In genomic region chr4:154837170-154837569, GRCm38 (mm10) we compare ENCODE assay signal across 8 mouse cellular contexts. TPM values are rescaled to one million over a fixed set of nuclear protein-coding genes. Genes with fewer than 3 reads are reported as not detected.
DNase-seq lines count a peak whose midpoint lies in the region; ATAC-seq and TF ChIP-seq lines count a peak whose summit lies in the region.

TSS of gene Ttc34 (plus strand) at chr4:154837459.

- H3K79me2 ChIP-seq in liver, adult 2 months (ENCODE audit: control insufficient read depth, insufficient read depth, low read length), result no peaks in the 10 kb centered on the region

- 51% methylated on average over 2 of the region's 2 CpGs for WGBS in hindbrain, embryonic 10.5 days
- WGBS in hindbrain, embryonic 14.5 days, result 44% methylated on average over 2 of the region's 2 CpGs
- WGBS in embryonic facial prominence, embryonic 10.5 days, result 57% methylated on average over 2 of the region's 2 CpGs
- WGBS in liver, adult 2 months, result 42% methylated on average over 2 of the region's 2 CpGs

- H3K27me3 ChIP-seq in hindbrain, embryonic 10.5 days (ENCODE audit: insufficient read depth, poor library complexity, severe bottlenecking), result peaks cover 14% of the 10 kb centered on the region
- peaks cover 6% of the 10 kb centered on the region; the same call in 1 of the 2 replicates for H3K27me3 ChIP-seq in hindbrain, embryonic 14.5 days (ENCODE audit: control insufficient read depth, insufficient read depth, low read length)
- H3K27me3 ChIP-seq in embryonic facial prominence, embryonic 10.5 days (replicated peaks; ENCODE audit: low read depth, poor library complexity, severe bottlenecking), result peaks cover 32% of the 10 kb centered on the region
- no peaks in the 10 kb centered on the region for H3K27me3 ChIP-seq in liver, adult 2 months (ENCODE audit: control insufficient read depth, insufficient read depth, low read length)

- ATAC-seq in hindbrain, embryonic 14.5 days (ENCODE audit: low FRiP score), result no peak
- peak; percentile 46; the same call in 1 of the 2 replicates for ATAC-seq in neutrophil, adult 5-6 weeks (ENCODE audit: extremely low read depth, insufficient number of reproducible peaks, low FRiP score, poor library complexity, severe bottlenecking)

- peaks cover 18% of the 10 kb centered on the region for H3K4me1 ChIP-seq in hindbrain, embryonic 10.5 days (replicated peaks)
- H3K4me1 ChIP-seq in hindbrain, embryonic 14.5 days (replicated peaks; ENCODE audit: control insufficient read depth, insufficient read depth, low read length), result 0 out of 2 replicates have a peak, but pooled peaks cover 6% of the 10 kb centered on the region
- H3K4me1 ChIP-seq in embryonic facial prominence, embryonic 10.5 days, result peaks cover 36% of the 10 kb centered on the region
- H3K4me1 ChIP-seq in liver, adult 2 months (ENCODE audit: control insufficient read depth, insufficient read depth, low read length), result no peaks in the 10 kb centered on the region

- H3K36me3 ChIP-seq in hindbrain, embryonic 10.5 days, result no peaks in the 10 kb centered on the region
- no peaks in the 10 kb centered on the region for H3K36me3 ChIP-seq in hindbrain, embryonic 14.5 days (replicated peaks; ENCODE audit: control insufficient read depth, insufficient read depth)
- H3K36me3 ChIP-seq in embryonic facial prominence, embryonic 10.5 days (replicated peaks), result no peaks in the 10 kb centered on the region
- no peaks in the 10 kb centered on the region for H3K36me3 ChIP-seq in liver, adult 2 months (ENCODE audit: control insufficient read depth, insufficient read depth, low read length)

- TF ChIP-seq CTCF in liver, adult 2 months (IDR thresholded peaks at IDR 0.05; ENCODE audit: low read depth, low read length), result peak; percentile 98

- peak; percentile 60 for DNase-seq in hindbrain, embryonic 10.5 days (ENCODE audit: low spot score)
- DNase-seq in hindbrain, embryonic 14.5 days (ENCODE audit: low spot score), result no peak
- peak; percentile 82 for DNase-seq in adrenal gland, postnatal 10 days
- peak; percentile 67 for DNase-seq in embryonic facial prominence, embryonic 10.5 days (ENCODE audit: low spot score)
- peak; percentile 31 for DNase-seq in hindlimb bud, embryonic 11.5 days (ENCODE audit: extremely low spot score, low read depth, low spot score)
- peak; percentile 13 for DNase-seq in liver, adult 2 months (ENCODE audit: extremely low read depth, low read depth, low spot score)
- peak; percentile 62 for DNase-seq in thymus, postnatal 25 days

- H3K27ac ChIP-seq in hindbrain, embryonic 10.5 days, result no peak within 1 kb of the TSS
- no peak within 1 kb of the TSS for H3K27ac ChIP-seq in hindbrain, embryonic 14.5 days
- peak within 1 kb of the TSS; percentile 27; the same call in 1 of the 2 replicates for H3K27ac ChIP-seq in embryonic facial prominence, embryonic 10.5 days (replicated peaks)
- H3K27ac ChIP-seq in liver, adult 2 months (replicated peaks; ENCODE audit: insufficient read depth, low read depth, low read length), result no peak within 1 kb of the TSS

- no peak for TF ChIP-seq POLR2A in liver, adult 2 months (IDR thresholded peaks at IDR 0.05; ENCODE audit: extremely low read depth, insufficient read depth, low read length)

- H3K4me2 ChIP-seq in hindbrain, embryonic 14.5 days (replicated peaks), result no peak within 1 kb of the TSS

- no peak within 1 kb of the TSS for H3K4me3 ChIP-seq in hindbrain, embryonic 10.5 days
- no peak within 1 kb of the TSS for H3K4me3 ChIP-seq in hindbrain, embryonic 14.5 days (replicated peaks; ENCODE audit: low read length)
- no peak within 1 kb of the TSS for H3K4me3 ChIP-seq in embryonic facial prominence, embryonic 10.5 days
- H3K4me3 ChIP-seq in liver, adult 2 months (ENCODE audit: insufficient read depth, low read depth, low read length), result no peak within 1 kb of the TSS

- H3K9ac ChIP-seq in hindbrain, embryonic 14.5 days, result no peak within 1 kb of the TSS
- no peak within 1 kb of the TSS for H3K9ac ChIP-seq in liver, adult 2 months (ENCODE audit: low read depth, low read length)

- no peaks in the 10 kb centered on the region for H3K9me3 ChIP-seq in hindbrain, embryonic 10.5 days
- H3K9me3 ChIP-seq in hindbrain, embryonic 14.5 days (ENCODE audit: control insufficient read depth, low read length), result no peaks in the 10 kb centered on the region
- no peaks in the 10 kb centered on the region for H3K9me3 ChIP-seq in embryonic facial prominence, embryonic 10.5 days

RNA-seq across cellular contexts. Expression of gene Ttc34, which starts in this region (rescaled TPM):
- 0.65 and 0.68 TPM in 2 replicates for polyA plus RNA-seq in hindbrain, embryonic 10.5 days (2016; fragmentation: Nextera tagmentation; extraction: Ambion mirVana)
- polyA plus RNA-seq in hindbrain, embryonic 14.5 days (2014; fragmentation: Nextera tagmentation; extraction: Ambion mirVana), result 1.7 and 2.4 TPM in 2 replicates
- under 1 TPM; 0.12 to 0.42 TPM for total RNA-seq in adrenal gland, postnatal 10 days (2021)
- polyA plus RNA-seq in embryonic facial prominence, embryonic 10.5 days (2016; fragmentation: Nextera tagmentation; extraction: Ambion mirVana), result 0.25 and 0.45 TPM in 2 replicates
- not detected in 2 replicates for total RNA-seq in liver, adult 2 months (2014; rRNA removed)
- 0.05 TPM in 1 of 2 replicates, not detected in the other for polyA plus RNA-seq in liver, adult 2 months (2012; rRNA removed)
- not detected in 2 replicates for total RNA-seq in neutrophil, adult 5-6 weeks (2017)

Comparison
In these comparisons a context has a peak if more than half of its experiments do, and no peak if none do; other contexts are left out.
1. Peak in DNase-seq in hindbrain, embryonic 10.5 days; RNA of the gene not detected or under 1 TPM.
2. Peak in DNase-seq in adrenal gland, postnatal 10 days; RNA of the gene not detected or under 1 TPM.
3. Peak in DNase-seq and H3K27ac ChIP-seq in embryonic facial prominence, embryonic 10.5 days; RNA of the gene not detected or under 1 TPM.
4. Peak in DNase-seq in liver, adult 2 months; RNA of the gene not detected or under 1 TPM.
5. Peak in ATAC-seq in neutrophil, adult 5-6 weeks; RNA of the gene not detected or under 1 TPM.